Mouse (Mus musculus) bone marrow, adult 2 months (tissue): ENCODE results near the gene Myo1b. TPM values are rescaled to one million over a fixed set of nuclear protein-coding genes. Genes with fewer than 3 reads are reported as not detected.

Experiments
- H3K27ac ChIP-seq: fragments of 200-500 bp; 2 replicates; pipeline ENCODE4 v1.5.1; 2012; ENCODE audit warnings: low read depth, mild to moderate bottlenecking, control low read depth, inconsistent platforms, low read length; ENCODE audit not compliant: control insufficient read depth, poor library complexity, insufficient read depth
- H3K4me1 ChIP-seq: fragments of 200-500 bp; 2 replicates; pipeline ENCODE4 v1.6.1; 2011; ENCODE audit warnings: low read length; ENCODE audit not compliant: control insufficient read depth, insufficient read depth
- H3K4me3 ChIP-seq: fragments of 200-500 bp; replicated peaks from 2 replicates; pipeline ENCODE3; 2011; ENCODE audit warnings: mild to moderate bottlenecking, low read depth, low read length, control low read depth; ENCODE audit not compliant: control insufficient read depth
- CTCF ChIP-seq: fragments of 200-500 bp; IDR thresholded peaks from 2 replicates; pipeline ENCODE4 v1.5.1; 2011; ENCODE audit warnings: low read length, control low read depth; ENCODE audit not compliant: control insufficient read depth, insufficient read depth
- POLR2A ChIP-seq: fragments of 200-500 bp; IDR thresholded peaks from 2 replicates; pipeline ENCODE4 v1.6.1; 2011; ENCODE audit warnings: low read depth, mild to moderate bottlenecking, control low read depth, low read length, borderline replicate concordance; ENCODE audit not compliant: control insufficient read depth
- WGBS: fragments of 180-500 bp; shearing (Covaris S2); methylation state at CpG from one replicate; pipeline ENCODE4 v1.1.7; 2018; 5-methylcytosine and 5-hydroxymethylcytosine counted together
- polyA plus RNA-seq: library from polyadenylated mRNA; stranded (reverse); fragments of >200 nt; gene quantifications from 2 replicates; pipeline ENCODE4 v1.2.4, GENCODE M21; 2011; ENCODE audit warnings: low replicate concordance; ENCODE audit not compliant: missing spikeins, insufficient read depth, insufficient read length

Gene Myo1b
- polyA plus RNA-seq: 2.2 and 5.3 TPM in 2 replicates

- Histone ChIP-seq H3K27ac (peak within 1 kb of the TSS; percentile 4), H3K4me1 (no peaks in the 10 kb centered on the region; the same call in 1 of the 2 replicates), H3K4me3 (peak within 1 kb of the TSS; percentile 40)
- TF ChIP-seq CTCF (no peak), POLR2A (no peak)
- 1% methylated on average over 79 of the region's 79 CpGs for WGBS
Measured at GRCm38 (mm10) chr1:51915576-51916156, at the start of gene Myo1b. Gene Myo1b (minus strand): TSS chr1:51916071.

- no peak for TF ChIP-seq POLR2A
- no peak for TF ChIP-seq CTCF
- no peak overlapping the region for H3K27ac ChIP-seq
- WGBS: 47% methylated on average over 2 of the region's 2 CpGs
- H3K4me1 ChIP-seq: no peaks in the 10 kb centered on the region; the same call in 1 of the 2 replicates
- no peak overlapping the region for H3K4me3 ChIP-seq
Measured at GRCm38 (mm10) chr1:51964647-51965046, 48.8 kb upstream of the Myo1b start.

- H3K27ac ChIP-seq: no peak overlapping the region
- H3K4me3 ChIP-seq: no peak overlapping the region
- no peaks in the 10 kb centered on the region for H3K4me1 ChIP-seq
- 85% methylated on average over 4 of the region's 4 CpGs for WGBS
- TF ChIP-seq CTCF: no peak
- TF ChIP-seq POLR2A: no peak
Measured at GRCm38 (mm10) chr1:51947116-51947515, 31.2 kb upstream of the Myo1b start.

- Histone ChIP-seq H3K4me3 (no peak overlapping the region), H3K4me1 (no peaks in the 10 kb centered on the region), H3K27ac (no peak overlapping the region)
- TF ChIP-seq CTCF (peak; percentile 34; the same call in 1 of the 2 replicates), POLR2A (no peak)
- 40% methylated on average over 5 of the region's 5 CpGs for WGBS
Measured at GRCm38 (mm10) chr1:51944755-51945154, 28.9 kb upstream of the Myo1b start.

GRCm38 (mm10) chr1:51938357-51938756, 22.5 kb upstream of the Myo1b start:
- Histone ChIP-seq H3K4me3 (no peak overlapping the region), H3K4me1 (peaks cover 4% of the 10 kb centered on the region; the same call in 1 of the 2 replicates), H3K27ac (no peak overlapping the region)
- WGBS: 66% methylated on average over 7 of the region's 7 CpGs
- no peak for TF ChIP-seq CTCF

GRCm38 (mm10) chr1:51935006-51935405, 19.1 kb upstream of the Myo1b start:
- no peak overlapping the region for H3K27ac ChIP-seq
- TF ChIP-seq CTCF (no peak), POLR2A (no peak)
- peaks cover 8% of the 10 kb centered on the region for H3K4me1 ChIP-seq
- 50% methylated on average over 2 of the region's 2 CpGs for WGBS
- H3K4me3 ChIP-seq: no peak overlapping the region

- no peak overlapping the region for H3K27ac ChIP-seq
- WGBS: 33% methylated on average over 11 of the region's 11 CpGs
- H3K4me3 ChIP-seq: no peak overlapping the region
- peaks cover 9% of the 10 kb centered on the region for H3K4me1 ChIP-seq
- TF ChIP-seq CTCF (no peak), POLR2A (no peak)
Measured at GRCm38 (mm10) chr1:51934176-51934924, 18.5 kb upstream of the Myo1b start.

- WGBS: 42% methylated on average over 3 of the region's 3 CpGs
- TF ChIP-seq POLR2A: no peak
- TF ChIP-seq CTCF: no peak
- H3K4me3 ChIP-seq: no peak overlapping the region
- H3K4me1 ChIP-seq: peaks cover 9% of the 10 kb centered on the region
- H3K27ac ChIP-seq: no peak overlapping the region
Measured at GRCm38 (mm10) chr1:51932826-51933225, 17.0 kb upstream of the Myo1b start.

- H3K4me1 ChIP-seq: peaks cover 9% of the 10 kb centered on the region
- WGBS: 61% methylated on average over 7 of the region's 7 CpGs
- no peak overlapping the region for H3K4me3 ChIP-seq
- no peak overlapping the region for H3K27ac ChIP-seq
- TF ChIP-seq CTCF (no peak), POLR2A (no peak)
Measured at GRCm38 (mm10) chr1:51931561-51931960, 15.7 kb upstream of the Myo1b start.
